Mouse (Mus musculus): Measurements from ENCODE around the gene St6galnac4.

GRCm38 (mm10) chr2:32556019-32556418 lies 30.9 kb upstream of the St6galnac4 start:
- TF ChIP-seq CTCF (IDR thresholded peaks at IDR 0.05; ENCODE audit: low read depth, low read length) = no peak
- TF ChIP-seq POLR2A (IDR thresholded peaks at IDR 0.05; ENCODE audit: borderline replicate concordance, low read depth, low read length) = no peak

Data from bone marrow macrophage, adult 2 months (primary cell).